Mouse (Mus musculus) embryonic facial prominence, embryonic 14.5 days (tissue): ENCODE results near the gene 2810021J22Rik. TPM values are rescaled to one million over a fixed set of nuclear protein-coding genes. Genes with fewer than 3 reads are reported as not detected.

Source experiments
- polyA plus RNA-seq: library from polyadenylated mRNA; unstranded; fragments of >200 nt; fragmentation: Nextera tagmentation; extraction: Ambion mirVana; gene quantifications from 2 replicates; pipeline ENCODE4 v1.2.1, GENCODE M21; 2014

2810021J22Rik gene
- polyA plus RNA-seq, 1 experiment from 2014 or later: 6.7 TPM

Other genes starting within 250 kb of the 2810021J22Rik start
- not detected in 2 replicates for gene Olfr323, start 236.7 kb upstream of the 2810021J22Rik start, polyA plus RNA-seq
- 0.07 and 0.09 TPM in 2 replicates for gene Trim58, start 226.8 kb upstream of the 2810021J22Rik start, polyA plus RNA-seq
- gene Olfr322, start 208.4 kb upstream of the 2810021J22Rik start, polyA plus RNA-seq: not detected in 2 replicates
- gene Olfr320, start 186.1 kb upstream of the 2810021J22Rik start, polyA plus RNA-seq: not detected in 2 replicates
- 0.33 TPM in 1 of 2 replicates, not detected in the other for gene Olfr319, start 168.1 kb upstream of the 2810021J22Rik start, polyA plus RNA-seq
- not detected in 2 replicates for gene Olfr318, start 143.2 kb upstream of the 2810021J22Rik start, polyA plus RNA-seq
- gene Olfr317, start 128.0 kb upstream of the 2810021J22Rik start, polyA plus RNA-seq: not detected in 2 replicates
- gene Olfr316, start 114.5 kb upstream of the 2810021J22Rik start, polyA plus RNA-seq: not detected in 2 replicates
- 0.13 TPM in 1 of 2 replicates, not detected in the other for gene Olfr315, start 94.0 kb upstream of the 2810021J22Rik start, polyA plus RNA-seq
- not detected in 2 replicates for gene Olfr314, start 84.3 kb upstream of the 2810021J22Rik start, polyA plus RNA-seq
- 1.7 and 5.7 TPM in 2 replicates for gene Fam183b, start 65.3 kb upstream of the 2810021J22Rik start, polyA plus RNA-seq
- 0.07 TPM in 1 of 2 replicates, not detected in the other for gene Olfr313, start 52.2 kb upstream of the 2810021J22Rik start, polyA plus RNA-seq
- gene Olfr312, start 38.0 kb upstream of the 2810021J22Rik start, polyA plus RNA-seq: not detected in 2 replicates
- gene Olfr311, start 28.0 kb upstream of the 2810021J22Rik start, polyA plus RNA-seq: 0.08 TPM in 1 of 2 replicates, not detected in the other
- gene Gm12258, start 20.1 kb upstream of the 2810021J22Rik start, polyA plus RNA-seq: 8.3 and 10.2 TPM in 2 replicates
- 5.2 and 6.5 TPM in 2 replicates for gene Zfp39, start 37.0 kb downstream of the 2810021J22Rik start, polyA plus RNA-seq
- 0.07 TPM in 1 of 2 replicates, not detected in the other for gene Btnl10, start 50.7 kb downstream of the 2810021J22Rik start, polyA plus RNA-seq
- 256 and 271 TPM in 2 replicates for gene Rnf187, start 71.7 kb downstream of the 2810021J22Rik start, polyA plus RNA-seq
- gene Hist3h2ba, start 81.7 kb downstream of the 2810021J22Rik start, polyA plus RNA-seq: 14.9 and 20.8 TPM in 2 replicates
- 27.6 and 29.7 TPM in 2 replicates for gene Hist3h2a, start 87.5 kb downstream of the 2810021J22Rik start, polyA plus RNA-seq
- 0.41 and 0.51 TPM in 2 replicates for gene Trim17, start 87.5 kb downstream of the 2810021J22Rik start, polyA plus RNA-seq
- gene Trim11, start 110.9 kb downstream of the 2810021J22Rik start, polyA plus RNA-seq: 19.2 and 23.0 TPM in 2 replicates